8 mouse cellular contexts compared by ENCODE assay signal in the genomic region with DNA sequence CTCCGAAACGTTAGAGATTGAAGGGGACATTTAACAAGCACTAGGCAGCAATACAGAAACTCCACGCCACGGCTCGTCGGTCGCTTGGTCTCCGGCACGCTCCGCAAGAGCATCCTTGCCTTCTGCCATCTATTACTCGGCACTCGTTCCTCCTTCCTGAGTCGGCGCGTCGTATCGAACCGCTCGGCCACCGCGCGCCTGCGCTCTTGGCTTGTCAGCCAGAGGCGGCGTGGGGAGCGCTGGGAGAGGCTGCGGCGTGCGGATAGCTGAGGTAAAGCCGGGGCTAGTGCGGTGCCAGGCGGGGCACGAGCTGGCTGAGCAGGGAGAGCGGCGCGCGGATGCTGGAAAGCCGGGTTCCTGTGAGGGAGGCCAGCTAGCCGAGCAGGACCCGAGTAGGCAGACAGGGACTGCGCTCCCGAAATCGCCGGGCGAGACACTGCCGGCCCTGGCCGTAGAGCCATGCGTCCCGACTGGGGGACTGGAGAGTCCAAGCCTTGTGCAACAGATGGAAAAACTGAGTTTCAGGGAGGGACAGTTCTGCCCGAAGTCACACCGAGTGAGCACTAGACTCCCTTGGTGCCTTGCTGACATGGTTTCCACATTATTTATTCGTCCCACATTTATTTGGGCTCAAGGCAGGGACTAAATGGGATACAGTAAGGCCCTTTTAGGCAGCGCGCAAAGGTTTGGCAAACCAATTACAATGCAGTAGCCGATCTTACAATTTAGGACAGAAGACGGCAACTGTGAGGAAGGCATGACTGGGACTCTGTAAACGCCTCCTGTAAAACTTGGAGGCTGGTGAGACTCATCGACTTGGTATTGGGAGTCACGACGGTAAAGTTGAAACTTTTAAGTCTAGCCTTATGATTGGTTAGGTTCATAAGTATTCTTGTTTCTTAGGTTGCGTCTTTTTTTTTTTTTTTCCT. TPM values are rescaled to one million over a fixed set of nuclear protein-coding genes. Genes with fewer than 3 reads are reported as not detected.
DNase-seq lines count a peak whose midpoint lies in the region; ATAC-seq and TF ChIP-seq lines count a peak whose summit lies in the region.

A gene (plus strand): TSS at position 197 of the 929 bp plus-strand sequence.

- no peaks in the 10 kb centered on the region for H3K9me3 ChIP-seq in E14TG2a.4 (ENCODE audit: low read length)
- H3K9me3 ChIP-seq in forebrain, embryonic 13.5 days (replicated peaks) = no peaks in the 10 kb centered on the region
- H3K9me3 ChIP-seq in neural tube, embryonic 15.5 days (replicated peaks) = no peaks in the 10 kb centered on the region

- WGBS in forebrain, embryonic 13.5 days = under 1% methylated on average over 61 of the region's 61 CpGs
- WGBS in neural tube, embryonic 15.5 days = 1% methylated on average over 61 of the region's 61 CpGs

- intact Hi-C loops in heart, postnatal 10 days (cut with DNase I) = loop anchor here (5.0 kb wide), 1 partner anchor 78 kb away; a partner anchor contains a TSS

- no peak for TF ChIP-seq CTCF in E14TG2a.4 (conservative IDR thresholded peaks at IDR 0.05; ENCODE audit: low read length)

- no peaks in the 10 kb centered on the region for H3K27me3 ChIP-seq in E14TG2a.4 (ENCODE audit: insufficient read depth, low read length)
- no peaks in the 10 kb centered on the region for H3K27me3 ChIP-seq in forebrain, embryonic 13.5 days
- no peaks in the 10 kb centered on the region for H3K27me3 ChIP-seq in neural tube, embryonic 15.5 days (replicated peaks)

- peak; percentile 97 for ATAC-seq in forebrain, embryonic 13.5 days
- peak; percentile 95 for ATAC-seq in neural tube, embryonic 15.5 days (ENCODE audit: low FRiP score)

- peak; percentile 93 for DNase-seq in c-Kit-positive CD71-positive TER-119-positive erythroid progenitor cells, embryonic 14.5 days (ENCODE audit: low spot score)
- DNase-seq in heart, postnatal 10 days = peak; percentile 93
- DNase-seq in layer of hippocampus, adult 11-12 months (ENCODE audit: low spot score) = peak; percentile 89
- DNase-seq in lung, adult 18-20 months = peak; percentile 89 to 90
- DNase-seq in testis, postnatal 14 days (ENCODE audit: low spot score) = peak; percentile 93

- peak within 1 kb of the TSS; percentile 87 for H3K9ac ChIP-seq in forebrain, embryonic 13.5 days
- peak within 1 kb of the TSS; percentile 93 for H3K9ac ChIP-seq in neural tube, embryonic 15.5 days (replicated peaks)

- peaks cover 38% of the 10 kb centered on the region for H3K36me3 ChIP-seq in E14TG2a.4 (ENCODE audit: insufficient read depth, low read length)
- peaks cover 18% of the 10 kb centered on the region for H3K36me3 ChIP-seq in forebrain, embryonic 13.5 days (ENCODE audit: poor library complexity, severe bottlenecking)
- H3K36me3 ChIP-seq in neural tube, embryonic 15.5 days = peaks cover 22% of the 10 kb centered on the region

- peak within 1 kb of the TSS; percentile 81 for H3K4me2 ChIP-seq in forebrain, embryonic 13.5 days
- peak within 1 kb of the TSS; percentile 77 for H3K4me2 ChIP-seq in neural tube, embryonic 15.5 days

- peaks cover 36% of the 10 kb centered on the region for H3K4me1 ChIP-seq in E14TG2a.4 (replicated peaks; ENCODE audit: low read depth, low read length)
- H3K4me1 ChIP-seq in forebrain, embryonic 13.5 days = peaks cover 11% of the 10 kb centered on the region
- H3K4me1 ChIP-seq in neural tube, embryonic 15.5 days = peaks cover 14% of the 10 kb centered on the region

- peak within 1 kb of the TSS; percentile 37; the same call in 1 of the 2 replicates for H3K27ac ChIP-seq in forebrain, embryonic 13.5 days
- H3K27ac ChIP-seq in neural tube, embryonic 15.5 days (replicated peaks) = peak within 1 kb of the TSS; percentile 69

- peak within 1 kb of the TSS; percentile 98 for H3K4me3 ChIP-seq in E14TG2a.4 (replicated peaks; ENCODE audit: low read length)
- peak within 1 kb of the TSS; percentile 85 for H3K4me3 ChIP-seq in forebrain, embryonic 13.5 days
- H3K4me3 ChIP-seq in neural tube, embryonic 15.5 days (replicated peaks) = peak within 1 kb of the TSS; percentile 99

RNA-seq across cellular contexts. Expression of the gene that starts here (rescaled TPM):
- 42.5 and 45.7 TPM in 2 replicates for polyA plus RNA-seq in forebrain, embryonic 13.5 days (2015; fragmentation: Nextera tagmentation; extraction: Ambion mirVana)
- 10 to 100 TPM; 19.2 to 20.3 TPM for total RNA-seq in heart, postnatal 10 days (2021)
- polyA plus RNA-seq in neural tube, embryonic 15.5 days (2015; fragmentation: Nextera tagmentation; extraction: Ambion mirVana) = 46.1 and 49.1 TPM in 2 replicates

Comparison
In these comparisons a context has a peak if more than half of its experiments do, and no peak if none do; other contexts are left out.
1. Peak in every context shown above with its lines: DNase-seq, ATAC-seq, H3K4me3 ChIP-seq and H3K27ac ChIP-seq.